Mouse (Mus musculus): ENCODE measurements at regions not wholly inside any gene's neighbourhood (a gene's known extent, or its start where the extent isn't known, plus 50 kb on each side); places are given as distances from the start of the nearest gene placed in this dataset.
"Not testable (repeated sequence)": the region's sequence is repeated elsewhere in the genome, so short reads cannot be mapped to it uniquely, and the experiment has no call there.

DNA sequence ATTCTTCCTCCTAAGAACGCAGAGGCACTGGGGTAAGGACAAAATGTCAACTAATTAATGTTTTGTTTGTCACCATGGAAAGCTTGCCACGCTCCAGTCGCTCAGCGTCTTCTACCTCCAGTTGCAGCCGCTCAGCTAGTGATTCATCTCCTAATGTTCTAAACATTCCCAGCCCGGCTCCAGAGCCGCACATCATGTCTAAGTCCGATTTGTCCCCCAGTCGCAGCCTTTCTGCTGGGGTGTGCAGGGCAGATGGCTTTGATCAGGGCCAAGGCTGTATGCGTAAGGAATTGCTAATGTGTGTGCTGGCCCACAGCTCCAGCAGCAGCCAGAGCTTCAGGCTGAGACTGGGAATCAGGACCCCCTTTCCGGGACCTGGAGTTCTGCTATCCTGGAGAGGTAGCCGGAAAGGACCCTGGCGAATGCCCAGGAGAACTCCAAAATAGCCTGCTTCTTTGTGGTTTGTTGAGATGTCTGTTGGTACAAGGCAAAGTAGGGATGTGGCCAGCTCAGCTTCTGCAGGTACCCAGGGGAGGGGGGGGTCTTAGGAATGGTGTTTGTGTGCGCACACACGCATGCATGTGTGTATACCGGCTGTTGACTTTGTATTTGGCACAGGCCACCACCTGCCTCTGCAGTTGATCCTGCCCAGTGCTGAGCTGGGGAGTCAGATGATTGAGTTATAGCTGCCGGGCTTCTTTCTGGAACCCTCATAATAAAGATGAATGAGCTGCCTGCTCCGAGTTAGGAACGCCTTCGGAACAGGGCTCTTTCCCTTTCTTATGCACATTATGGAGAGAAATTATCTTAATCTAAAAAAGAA lies 143.0 kb upstream of the Kcng1 start:
- peak; percentile 24 for DNase-seq

DNA sequence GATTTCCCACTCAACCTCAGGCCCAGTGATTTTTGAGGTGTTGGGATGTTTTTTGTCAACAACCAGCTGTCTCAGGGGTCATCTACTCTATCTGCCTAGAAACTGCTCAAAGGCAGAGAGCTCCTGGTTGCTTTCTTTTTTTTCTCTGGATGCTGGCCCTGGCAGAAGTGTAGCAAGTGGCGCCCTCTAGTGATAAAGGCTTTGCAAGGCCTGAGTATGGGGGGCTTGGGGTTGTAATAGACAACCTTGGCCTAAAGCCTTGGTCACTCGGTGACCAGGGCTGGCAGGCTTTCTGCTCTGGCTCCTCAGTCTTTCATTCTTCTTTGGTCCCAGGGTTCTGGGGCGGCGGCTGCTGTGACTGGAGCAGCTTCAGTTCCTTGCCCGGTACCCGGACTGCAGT lies 142.0 kb upstream of the Kcng1 start:
- no peak for DNase-seq

DNA sequence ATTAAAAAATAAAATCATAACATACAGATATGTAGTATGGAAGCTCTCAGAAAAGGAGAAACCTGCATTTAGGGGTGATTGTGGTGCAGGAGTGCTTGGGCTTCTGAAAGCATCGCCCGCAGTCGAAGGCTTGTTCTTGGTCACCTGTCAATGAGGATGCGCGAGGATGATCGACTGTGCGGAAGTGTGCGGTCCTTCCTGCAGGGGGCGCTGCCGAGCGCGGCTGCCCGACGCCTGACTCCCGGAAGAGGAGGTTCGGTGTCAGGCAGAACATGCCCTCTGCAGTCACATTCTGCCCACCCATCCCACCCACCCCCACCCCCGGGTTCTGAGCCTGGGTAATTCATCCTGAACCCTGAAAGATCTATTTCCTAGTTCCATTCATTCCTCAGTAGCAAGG lies 133.6 kb upstream of the Kcng1 start:
- DNase-seq = peak; percentile 17

DNA sequence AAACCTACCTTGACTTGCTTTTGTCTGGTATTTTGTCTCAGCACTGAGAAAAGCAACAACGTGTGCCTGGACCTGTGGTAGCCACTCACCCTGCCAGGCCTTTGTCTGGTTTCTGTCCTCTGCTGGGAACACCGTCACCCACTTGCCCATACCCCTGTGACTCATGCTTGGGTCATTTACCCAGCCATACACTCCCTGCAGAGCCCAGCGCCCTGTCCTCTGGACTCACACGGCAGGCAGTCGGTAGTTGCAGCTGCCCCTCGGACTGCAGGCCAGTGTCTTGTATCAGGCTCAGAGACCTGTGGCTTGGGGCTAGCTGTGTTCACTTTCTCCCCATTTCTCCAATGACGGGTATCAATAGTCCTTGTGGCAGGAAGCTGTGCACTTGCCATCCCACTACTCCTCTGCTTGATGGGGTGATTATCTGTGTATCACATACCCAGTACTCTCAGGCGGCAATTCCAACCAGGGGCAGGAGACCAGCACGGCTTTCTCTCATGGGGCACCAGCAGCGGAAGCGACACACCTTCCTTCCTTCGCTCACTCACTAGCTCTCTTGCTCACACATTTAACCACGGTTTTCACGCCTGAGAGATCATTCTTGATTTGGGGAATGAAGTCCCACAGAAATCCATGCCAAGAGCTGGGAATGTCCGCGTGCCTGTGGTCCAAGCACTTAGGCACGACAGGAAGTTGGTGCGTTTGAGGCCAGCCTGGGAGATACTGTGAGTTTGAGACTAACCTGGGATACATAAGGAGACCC lies 132.8 kb upstream of the Kcng1 start:
- peak; percentile 5 for DNase-seq

DNA sequence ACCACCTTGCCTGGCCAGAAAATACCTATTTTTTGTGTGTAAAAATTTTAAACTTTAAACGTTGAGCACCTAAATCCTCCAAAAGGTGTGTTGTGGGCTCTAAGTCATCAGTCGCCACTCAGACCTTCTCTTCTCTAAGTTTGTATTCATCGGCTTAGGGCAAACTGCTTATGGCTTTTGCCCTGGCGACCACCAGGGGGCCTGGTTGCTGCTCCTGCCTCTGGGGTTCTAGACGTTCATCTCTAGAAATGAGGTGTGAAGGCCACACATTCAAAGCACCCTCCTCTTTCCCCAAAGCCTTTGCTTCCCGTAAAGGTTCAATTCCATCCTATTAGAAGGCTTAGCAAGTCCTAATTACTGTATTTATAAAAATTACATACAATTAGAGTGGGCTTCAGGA lies 131.3 kb upstream of the Kcng1 start:
- DNase-seq = no peak

DNA sequence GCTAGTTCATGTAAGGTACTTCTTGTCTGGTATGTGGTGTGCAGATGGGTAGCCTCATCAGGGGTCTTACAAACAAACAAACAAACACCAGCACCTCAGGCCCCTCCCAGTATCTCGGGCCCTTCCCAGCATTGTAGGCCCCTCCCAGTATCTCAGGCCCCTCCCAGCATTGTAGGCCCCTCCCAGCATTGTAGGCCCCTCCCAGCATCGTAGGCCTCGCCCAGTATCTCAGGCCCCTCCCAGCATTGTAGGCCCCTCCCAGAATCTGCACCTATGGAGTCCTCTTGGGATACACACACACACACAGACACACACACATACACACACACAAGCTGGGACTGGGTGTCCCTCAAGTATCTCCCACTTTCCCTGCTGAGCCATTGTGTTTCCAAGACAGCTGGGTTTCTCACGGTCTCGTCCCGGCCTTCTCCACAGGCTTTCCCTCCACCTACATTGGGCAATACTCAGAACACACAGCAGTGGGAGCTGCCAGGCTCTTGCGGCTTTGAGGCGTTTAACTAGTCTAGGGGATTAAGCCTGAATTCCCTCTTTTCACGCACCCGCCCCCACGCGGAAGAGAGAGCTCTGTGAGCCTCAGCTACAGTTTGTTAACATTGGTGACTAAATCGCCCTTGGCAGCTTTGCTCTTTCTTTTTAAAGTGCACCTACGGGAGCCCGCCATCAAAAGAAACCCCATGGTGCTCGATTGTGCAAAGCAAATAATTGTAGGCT lies 121.4 kb upstream of the Kcng1 start:
- no peak for DNase-seq

DNA sequence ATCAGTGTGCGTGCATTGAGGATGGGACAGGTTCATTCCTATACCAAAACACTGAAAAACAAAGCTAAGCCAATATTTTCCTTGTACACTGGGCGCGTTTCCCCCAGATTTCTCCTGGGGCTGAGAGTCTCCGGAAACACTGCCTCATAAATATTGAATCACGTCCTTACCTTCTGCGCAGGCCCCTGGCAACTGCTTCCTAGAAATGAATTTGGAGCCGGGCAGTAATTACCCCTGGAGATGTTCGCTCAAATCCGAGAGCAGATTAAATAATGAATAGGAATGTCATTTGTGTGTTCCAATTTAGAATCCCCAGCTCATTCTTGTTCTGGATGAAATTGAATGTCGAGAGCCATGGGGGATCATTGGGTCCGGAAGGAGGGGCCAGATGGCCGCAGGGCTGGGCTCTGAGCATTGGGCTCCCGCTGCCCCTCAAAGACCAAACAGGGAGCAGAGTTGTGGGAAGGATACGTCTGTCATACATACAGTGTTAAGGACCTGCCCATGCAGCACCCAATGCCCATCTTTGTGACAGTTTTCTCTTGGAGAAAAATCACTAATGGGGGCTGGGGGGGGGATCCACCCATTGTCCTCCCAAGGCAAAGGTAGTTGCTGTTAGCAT lies 117.7 kb upstream of the Kcng1 start:
- no peak for DNase-seq

DNA sequence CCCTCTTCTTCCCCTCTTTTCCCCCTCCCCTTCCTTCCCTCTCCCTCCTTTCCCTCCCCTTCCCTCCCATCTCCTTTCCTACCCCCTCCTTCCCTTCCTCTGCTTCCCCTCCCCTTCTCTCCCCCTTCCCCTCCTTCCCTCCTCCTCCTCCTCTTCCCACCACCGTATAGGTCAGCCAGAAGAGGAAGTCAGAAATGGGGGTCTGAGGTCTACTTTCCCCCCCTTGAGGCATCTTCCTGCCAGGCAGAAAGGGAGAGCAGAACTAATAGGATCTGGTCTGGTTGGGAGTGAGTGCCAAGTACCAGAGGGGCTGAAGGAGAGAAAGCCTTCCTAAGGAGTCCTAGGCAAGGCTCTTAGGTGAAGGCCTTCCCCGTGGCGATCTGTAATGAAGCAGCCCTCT lies 114.8 kb upstream of the Kcng1 start:
- no peak for DNase-seq

DNA sequence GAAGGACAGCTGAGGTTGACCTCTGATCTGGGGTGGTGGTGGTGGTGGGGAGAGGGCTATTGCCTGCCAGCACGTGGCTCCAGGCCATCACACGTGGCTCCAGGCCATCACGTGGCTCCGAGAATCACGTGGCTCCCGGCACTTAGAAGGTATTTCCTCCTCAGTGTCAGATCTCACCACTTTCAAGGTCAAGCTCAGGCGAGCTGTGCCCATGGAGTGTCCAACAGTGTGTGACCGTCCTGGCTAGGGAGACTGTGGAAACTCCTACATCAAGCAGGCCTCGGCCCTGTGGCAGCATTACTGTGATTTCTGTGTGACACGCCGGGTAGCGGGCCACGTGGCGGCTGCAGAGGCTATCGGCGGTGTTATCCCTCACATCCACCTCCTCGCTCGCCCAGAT lies 111.8 kb upstream of the Kcng1 start:
- no peak for DNase-seq

DNA sequence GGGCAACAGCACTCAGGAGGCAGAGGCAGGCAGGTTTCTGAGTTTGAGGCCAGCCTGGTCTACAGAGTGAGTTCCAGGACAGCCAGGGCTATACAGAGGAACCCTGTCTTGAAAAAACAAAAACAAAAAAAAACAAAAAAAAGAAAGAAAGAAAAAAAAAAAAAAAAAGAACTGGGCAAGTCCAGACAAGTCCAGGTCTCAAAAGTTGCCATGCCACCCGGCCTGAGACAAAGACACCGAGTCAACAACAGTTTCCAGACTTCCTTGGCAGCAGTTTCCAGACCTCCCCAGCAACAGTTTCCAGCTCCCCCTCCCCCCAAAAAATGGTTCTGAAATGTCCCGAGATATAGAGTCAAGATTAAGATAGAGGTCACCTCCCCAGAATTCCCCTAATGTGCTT lies 110.6 kb upstream of the Kcng1 start:
- DNase-seq = not testable (repeated sequence)

DNA sequence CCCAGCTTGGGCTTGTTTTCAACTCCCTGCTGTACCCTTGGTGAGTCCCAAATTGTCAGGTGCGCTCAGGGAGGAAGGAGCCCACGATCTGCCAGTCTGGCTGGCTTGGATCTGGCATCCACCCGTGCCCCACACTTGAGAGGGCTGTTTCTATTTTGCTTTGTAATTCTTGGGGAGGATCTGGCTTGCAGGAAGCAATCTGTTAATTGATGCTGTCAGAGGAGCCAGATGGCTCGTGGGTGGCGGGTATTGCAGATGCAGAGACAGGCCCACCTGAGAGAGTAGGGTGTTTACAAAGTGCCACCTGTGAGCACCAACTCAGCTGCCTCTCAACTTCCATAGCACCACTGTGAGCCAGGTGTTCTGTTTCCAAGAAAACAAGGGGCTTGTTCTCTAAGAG lies 99.1 kb upstream of the Kcng1 start:
- DNase-seq = no peak

DNA sequence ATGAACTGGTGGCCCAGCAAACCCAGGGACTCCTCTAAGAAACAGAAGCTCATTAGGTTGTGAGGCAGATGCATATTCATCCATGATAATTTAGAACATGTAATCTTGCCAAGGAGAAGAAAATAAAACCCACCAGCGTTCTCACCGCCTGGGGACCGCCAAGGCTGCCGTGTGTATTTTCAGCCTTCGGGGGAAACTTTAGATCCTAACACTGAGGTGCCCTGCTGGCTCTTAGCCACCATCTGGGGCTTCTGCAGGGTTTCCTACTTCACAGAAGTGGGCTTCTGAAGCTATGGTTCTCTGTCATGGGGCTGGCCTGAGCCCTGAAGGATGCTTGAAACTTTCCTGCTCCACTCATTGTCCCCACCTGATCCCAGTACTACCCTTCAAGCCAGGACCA lies 90.8 kb upstream of the Kcng1 start:
- no peak for DNase-seq

DNA sequence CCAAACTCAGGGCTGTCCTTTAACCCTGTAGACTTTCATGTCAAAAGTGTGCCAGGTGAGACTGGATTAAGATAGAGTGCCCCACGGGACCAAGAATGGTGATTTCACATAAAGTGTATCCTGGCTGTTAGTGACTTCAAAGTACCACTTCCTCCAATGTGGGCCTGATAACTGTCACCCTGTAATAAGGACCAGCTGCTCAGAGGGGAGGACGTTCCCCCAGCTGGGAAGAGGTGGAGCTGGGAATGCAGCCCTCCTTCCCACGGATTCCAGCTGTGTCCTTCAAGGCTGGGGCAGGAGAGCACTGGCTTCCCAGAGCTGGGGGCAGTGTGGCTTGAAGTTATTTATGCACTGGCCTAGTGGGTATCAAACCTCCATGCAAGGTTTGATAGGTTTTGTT lies 89.7 kb upstream of the Kcng1 start:
- no peak for DNase-seq

DNA sequence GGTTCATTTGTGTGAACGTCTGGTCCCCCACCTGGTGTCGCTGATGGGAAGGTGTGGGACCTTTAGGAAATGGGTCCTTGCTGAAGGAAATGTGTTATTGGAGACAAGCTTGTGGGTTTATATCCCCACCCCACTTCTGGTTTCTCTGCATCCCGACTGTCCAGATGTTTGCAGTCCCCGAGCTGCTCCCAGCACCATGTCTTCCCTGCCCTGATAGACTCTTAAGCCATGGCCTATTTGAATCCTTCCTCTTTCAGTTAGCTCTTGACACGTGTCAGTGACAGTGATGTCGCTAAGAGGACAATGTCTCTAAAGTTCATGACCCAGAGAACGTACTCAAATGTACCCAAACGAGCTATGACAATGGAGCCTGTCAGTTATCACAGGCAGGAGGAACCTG lies 77.7 kb upstream of the Kcng1 start:
- no peak for DNase-seq

DNA sequence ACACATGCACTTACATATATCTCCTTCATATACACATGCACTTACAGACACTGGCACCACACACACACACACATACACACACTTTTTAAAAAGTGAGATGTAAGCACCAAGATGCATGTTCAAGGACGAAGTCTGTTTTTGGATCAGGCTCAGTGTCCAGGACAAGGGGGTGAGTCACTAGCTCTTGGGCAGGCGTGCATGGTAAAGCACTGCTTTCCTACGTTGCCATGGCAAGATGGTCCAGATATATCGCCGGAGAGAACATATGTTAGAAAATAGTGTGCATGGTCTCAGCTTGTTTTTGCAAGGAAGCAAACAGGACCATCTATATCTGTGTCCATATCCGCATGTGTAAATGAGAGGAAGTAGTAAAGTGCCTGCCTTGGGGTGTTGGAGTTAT lies 77.0 kb upstream of the Kcng1 start:
- no peak for DNase-seq

DNA sequence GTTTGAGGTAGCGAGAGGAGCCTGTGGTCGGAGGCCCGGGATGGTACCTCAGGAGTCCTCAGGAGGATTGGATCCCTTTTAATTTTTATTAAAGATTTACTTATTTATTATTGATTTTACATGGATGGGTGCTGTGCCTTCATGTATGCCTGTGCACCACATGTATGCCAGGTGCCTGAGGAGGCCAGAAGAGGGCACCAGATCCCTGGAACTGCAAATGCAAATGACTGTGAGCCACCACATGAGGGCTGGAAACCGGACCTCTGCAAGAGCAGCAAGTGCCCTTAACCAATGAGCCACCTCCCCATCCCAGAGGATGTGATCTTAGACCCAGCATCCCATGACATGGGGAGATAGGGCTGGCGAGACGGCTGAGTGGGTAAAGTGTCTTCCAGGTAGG lies 76.3 kb upstream of the Kcng1 start:
- DNase-seq = no peak

DNA sequence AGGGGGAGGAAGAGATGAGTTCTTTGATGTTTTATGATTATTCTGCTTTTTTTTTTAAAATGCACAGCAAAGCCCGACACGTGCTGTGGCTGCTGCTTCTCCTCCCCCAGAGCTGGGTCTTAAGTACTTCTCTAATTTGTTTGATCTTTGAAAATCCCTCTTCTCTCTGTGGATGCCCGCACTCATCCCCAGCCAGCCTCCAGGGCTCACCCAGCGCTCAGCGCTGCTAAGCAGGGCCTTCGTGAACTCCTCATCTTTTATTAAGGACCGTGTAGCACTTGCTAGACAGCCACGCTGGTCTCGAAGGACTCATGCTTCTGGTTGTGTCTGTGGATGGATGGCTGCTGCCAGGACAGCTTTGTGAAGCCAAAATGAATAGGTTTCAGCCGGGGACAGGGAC lies 72.9 kb upstream of the Kcng1 start:
- DNase-seq = no peak

DNA sequence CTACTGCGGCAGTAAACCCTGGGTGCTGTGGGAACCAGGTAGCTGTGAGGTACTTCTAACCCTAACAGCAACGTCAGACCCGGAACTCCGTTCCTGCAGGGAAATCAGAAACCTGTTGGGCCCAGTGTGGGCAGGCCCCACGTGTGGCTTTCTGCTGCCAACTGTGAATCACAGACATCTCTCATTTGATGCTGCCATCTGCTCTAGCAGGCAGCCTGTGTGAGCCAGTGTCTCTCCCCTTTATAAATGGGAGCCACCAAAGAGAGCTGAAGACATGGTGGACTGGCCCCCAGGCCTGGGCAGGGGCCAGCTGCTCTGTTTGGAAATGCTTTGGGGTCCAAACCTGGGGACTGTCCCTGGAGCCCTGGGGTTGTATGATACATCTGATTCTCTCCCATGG lies 71.1 kb upstream of the Kcng1 start:
- no peak for DNase-seq

DNA sequence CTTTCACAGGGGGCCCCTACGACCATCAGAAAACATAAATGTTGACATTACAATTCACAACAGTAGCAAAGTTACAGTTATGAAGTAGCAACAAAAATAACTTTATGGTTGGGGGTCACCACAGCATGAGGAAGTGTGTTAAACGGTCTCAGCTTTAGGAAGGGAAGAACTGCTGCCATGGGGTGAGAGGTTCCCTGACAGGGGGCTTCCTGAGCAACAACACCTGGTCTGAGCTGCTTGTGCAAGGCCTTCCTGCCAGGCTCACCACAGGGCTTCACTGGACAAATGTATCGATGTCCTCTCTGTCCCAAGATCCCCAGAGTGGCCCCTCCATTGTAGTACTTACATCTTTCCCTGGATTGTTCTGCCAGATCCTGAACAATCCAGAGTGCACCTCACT lies 70.7 kb upstream of the Kcng1 start:
- DNase-seq = no peak

DNA sequence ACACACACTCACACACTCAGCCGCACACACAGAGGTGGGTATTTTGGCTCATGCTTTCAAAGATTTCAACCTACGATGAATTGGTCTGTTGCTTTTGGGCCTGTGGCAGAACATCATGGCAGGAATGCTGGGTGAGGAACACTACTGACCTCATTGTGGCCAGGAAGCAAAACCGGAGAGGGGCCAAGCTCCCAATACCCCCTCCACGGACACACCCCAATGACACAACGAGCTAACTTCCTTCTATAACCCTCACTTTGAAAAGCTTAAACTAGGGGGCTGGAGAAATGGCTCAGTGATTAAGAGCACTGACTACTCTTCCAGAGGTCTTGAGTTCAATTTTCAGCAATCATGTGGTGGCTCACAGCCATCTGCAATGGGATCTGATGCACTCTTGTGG lies 63.8 kb upstream of the Kcng1 start:
- no peak for DNase-seq

DNA sequence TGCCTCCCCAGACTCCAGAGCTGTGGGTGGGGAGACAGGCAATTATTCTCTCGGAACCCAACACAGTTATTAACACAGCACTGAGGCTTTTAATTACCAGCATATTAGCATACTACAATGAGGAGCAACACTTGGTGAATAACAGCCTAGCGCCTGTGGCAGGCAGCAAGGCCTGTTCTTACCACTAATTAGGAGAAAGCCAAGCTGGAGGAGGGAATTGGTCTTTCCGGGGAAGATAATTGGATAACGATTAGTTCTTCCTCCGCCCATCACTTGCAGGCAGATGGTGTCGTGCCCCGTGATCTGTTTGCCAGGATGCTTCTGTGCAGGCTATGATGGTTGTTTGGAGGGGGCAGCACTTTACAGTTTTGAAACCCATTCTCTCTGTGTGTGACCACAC lies 62.2 kb upstream of the Kcng1 start:
- no peak for DNase-seq

DNA sequence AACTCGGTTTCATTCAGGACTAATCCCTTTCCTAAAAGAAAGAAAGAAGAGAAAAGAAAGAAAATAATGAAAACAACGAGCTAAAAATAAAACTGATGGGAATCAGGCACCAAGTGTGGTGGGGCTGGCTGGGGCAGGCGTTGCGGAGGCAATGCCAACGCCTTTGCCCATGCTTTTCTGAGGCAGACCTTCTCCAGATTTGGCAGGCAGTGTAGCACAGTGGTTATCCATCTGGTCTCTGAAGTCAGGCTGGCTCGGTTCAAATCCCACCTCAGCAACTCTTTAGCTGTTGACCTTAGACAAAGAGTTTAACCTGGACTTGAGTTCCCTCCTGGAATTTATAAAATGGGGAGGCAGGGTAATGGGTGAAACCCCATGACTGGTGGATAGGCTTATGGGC lies 57.3 kb upstream of the Kcng1 start:
- no peak for DNase-seq

DNA sequence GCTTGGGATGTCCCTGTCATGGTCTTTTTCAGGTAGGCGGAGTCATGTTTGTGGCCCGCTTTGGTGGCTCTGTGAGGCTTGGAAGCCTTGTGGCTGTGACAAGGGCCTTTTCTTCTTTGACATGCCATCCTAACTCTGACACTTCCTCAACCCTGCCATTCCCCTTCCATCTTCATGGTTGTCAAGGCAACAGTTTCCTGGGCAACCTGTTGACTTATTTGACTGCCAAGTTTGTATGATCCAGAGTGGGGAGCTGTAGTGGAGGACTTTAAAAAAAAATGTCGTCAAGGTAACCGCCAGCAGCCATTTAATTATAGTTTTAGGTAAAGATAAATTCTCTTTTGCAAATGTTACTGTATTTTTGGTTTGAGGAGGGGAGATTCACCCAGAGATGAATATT lies 56.8 kb upstream of the Kcng1 start:
- no peak for DNase-seq
